Mouse (Mus musculus) regulatory T cell (primary cell): ENCODE results near the gene Ucp3.

Source experiments
- in situ Hi-C: fragments of 300-600 bp; cut with MboI, MseI; formaldehyde crosslinking; loops from one replicate; pipeline ENCODE4 v1.15.1; 2025; ENCODE audit warnings: high pct_unique_total_duplicates

The Ucp3 gene

GRCm38 (mm10) chr7:100472777-100473176, at the start of gene Ucp3:
Gene Ucp3 (plus strand): TSS chr7:100472990.
- in situ Hi-C loops, result no loop called here

DNA sequence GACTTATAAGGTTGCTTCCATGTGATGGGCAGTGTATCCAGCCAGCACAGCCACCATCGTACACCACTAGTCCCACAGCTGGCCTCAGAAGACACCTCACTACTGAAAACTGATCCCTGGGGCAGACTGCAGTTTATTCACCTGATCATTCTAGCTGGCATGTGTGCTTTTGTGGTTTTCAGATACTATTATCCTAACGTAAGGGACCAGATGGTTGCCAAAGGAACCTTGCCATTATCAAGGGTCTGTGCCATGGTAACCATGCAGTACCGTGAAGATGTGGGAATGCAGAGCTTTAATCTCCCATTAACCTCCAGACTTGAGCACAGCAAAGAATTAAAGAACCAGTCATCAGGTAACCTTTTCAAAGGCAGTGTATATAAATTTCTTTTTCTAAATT, 47.0 kb upstream of the Ucp3 start:
- in situ Hi-C loops, result no loop called here

GRCm38 (mm10) chr7:100429102-100429501, 43.7 kb upstream of the Ucp3 start:
- in situ Hi-C loops, result no loop called here

DNA sequence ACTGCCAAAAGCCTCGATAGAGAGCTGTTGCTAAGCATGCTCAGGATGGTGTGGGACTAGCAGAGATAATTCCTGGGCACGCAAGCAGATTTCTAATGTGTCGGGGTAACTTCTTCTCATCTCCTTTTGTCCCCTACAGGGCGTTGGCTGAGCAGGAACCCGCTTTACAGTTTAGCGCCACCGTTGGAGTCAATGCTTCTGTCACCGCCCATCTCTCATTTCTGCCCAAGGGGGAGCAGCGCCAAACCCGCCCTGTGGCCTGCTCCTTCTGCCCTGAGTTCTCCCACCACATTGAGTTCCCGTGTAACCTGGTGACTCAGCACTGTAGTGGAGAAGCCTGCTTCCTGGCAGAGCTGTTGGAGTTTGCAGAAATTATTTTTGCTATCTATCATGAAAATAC, 42.9 kb upstream of the Ucp3 start:
- in situ Hi-C loops, result no loop called here

GRCm38 (mm10) chr7:100431103-100431502, 41.7 kb upstream of the Ucp3 start:
- in situ Hi-C loops, result no loop called here

GRCm38 (mm10) chr7:100433295-100433694, 39.5 kb upstream of the Ucp3 start:
- in situ Hi-C loops, result no loop called here

GRCm38 (mm10) chr7:100443728-100444127, 29.1 kb upstream of the Ucp3 start:
- in situ Hi-C loops, result no loop called here

- in situ Hi-C loops, result no loop called here
These were observed 26.5 kb upstream of the Ucp3 start for GRCm38 (mm10) chr7:100446271-100446670.

- in situ Hi-C loops, result no loop called here
These were observed 24.3 kb upstream of the Ucp3 start for GRCm38 (mm10) chr7:100448530-100448929.

DNA sequence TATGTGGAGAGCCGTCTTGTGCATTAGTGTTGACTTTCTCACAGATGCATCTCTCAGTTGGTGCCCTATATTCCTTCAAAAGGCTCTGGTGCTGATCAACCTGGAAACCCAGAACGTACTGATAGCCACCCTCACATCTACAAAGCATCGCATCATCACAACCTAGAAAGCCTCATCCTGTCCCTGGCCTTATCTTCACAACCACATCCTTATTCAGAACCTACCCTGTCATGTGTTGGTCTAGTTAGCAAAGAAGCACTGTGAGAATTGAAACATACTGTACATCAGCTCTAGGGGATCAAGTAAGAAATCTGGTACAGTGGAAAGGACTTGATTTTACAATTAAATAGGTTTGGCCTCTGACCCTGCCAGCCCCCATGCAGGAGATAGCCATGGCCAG, 23.8 kb upstream of the Ucp3 start:
- in situ Hi-C loops, result no loop called here

DNA sequence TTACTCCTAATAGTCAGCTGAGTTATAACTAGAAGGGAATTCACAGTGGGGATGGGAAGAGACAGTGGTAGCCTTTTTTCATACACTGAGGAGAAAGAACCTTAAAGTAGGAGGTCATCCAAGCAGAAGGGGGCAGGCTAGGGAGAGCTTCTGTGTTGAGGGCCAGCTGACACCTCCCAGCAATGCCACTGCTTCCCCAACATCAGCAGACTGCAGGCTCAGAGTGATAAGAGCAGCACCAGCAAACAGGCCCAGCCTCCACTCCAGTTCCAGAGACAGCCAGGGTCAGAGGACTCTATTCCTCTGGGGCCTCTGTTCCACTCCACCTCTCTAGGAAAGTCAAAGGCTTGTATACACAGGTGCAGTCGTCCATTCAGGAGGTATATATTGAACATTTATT, 14.6 kb upstream of the Ucp3 start:
- in situ Hi-C loops, result no loop called here

- in situ Hi-C loops, result no loop called here
These were observed 12.9 kb upstream of the Ucp3 start for GRCm38 (mm10) chr7:100459862-100460261.

DNA sequence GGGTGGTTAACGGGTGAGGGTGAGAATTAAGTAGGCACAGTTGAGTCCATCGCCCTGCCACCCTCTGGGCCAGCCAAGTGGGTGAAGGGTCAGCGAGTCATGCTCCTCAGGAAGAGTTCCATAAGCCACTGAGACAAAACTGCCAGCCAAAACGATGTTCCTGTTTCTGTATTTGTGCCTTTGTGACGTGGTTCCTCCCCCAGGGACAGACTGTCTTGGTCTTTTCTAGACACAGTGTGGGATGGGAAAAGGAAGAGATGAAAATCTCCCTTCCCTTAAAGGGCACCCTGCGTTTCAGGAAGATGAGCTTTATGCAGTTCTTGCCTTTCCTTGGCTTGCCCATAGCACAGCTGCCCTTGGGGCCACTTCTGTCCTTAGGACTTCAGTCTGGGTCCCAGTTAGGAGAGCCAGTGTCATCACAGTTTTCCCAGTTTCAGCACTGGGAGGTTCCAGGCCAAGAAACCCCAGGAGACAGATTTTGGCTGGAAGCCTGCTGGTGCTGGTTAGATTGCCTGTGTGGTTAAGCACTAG, 11.1 kb upstream of the Ucp3 start:
- in situ Hi-C loops, result no loop called here

GRCm38 (mm10) chr7:100463194-100463593, 9.6 kb upstream of the Ucp3 start:
- in situ Hi-C loops, result no loop called here

DNA sequence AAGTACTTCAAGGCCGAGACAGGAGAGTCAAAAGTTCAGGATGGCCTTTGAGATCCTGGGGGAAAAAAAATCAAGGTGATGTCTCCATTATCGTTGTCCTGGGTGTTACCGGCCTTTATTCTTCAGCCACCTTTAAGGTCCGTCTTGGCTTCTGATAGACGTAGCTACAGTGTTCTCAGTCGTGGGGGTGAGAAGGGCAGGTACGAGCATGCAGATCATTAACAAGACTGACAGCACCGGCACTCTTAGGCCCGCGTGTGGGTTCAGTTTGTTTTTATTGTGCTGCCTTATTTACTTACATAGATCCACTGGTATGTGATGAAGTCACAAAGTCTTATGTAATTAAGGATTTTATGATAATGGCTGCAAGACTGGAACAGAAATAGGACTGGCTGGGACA, 9.0 kb upstream of the Ucp3 start:
- in situ Hi-C loops, result no loop called here

GRCm38 (mm10) chr7:100464248-100464647, 8.5 kb upstream of the Ucp3 start:
- in situ Hi-C loops, result no loop called here

DNA sequence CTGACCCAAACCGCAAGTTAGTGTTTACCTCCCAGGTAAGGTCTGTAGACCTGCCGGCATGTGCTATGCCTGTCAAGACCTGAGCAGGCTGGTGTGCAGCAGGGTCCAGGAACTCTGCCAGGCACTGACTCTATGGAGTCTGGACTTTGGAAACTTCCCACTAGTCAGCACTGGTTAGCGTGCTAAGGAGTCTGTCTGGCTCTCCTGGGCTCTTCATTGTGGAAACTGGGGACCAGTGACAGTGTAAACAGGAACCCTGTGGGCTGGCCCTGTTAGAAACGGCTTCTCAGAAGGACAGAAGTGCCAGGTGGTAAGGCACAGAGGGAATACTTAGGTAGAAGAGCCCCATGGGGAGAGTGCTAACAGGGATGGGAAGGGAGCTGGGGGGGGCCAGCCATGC, 7.5 kb upstream of the Ucp3 start:
- in situ Hi-C loops, result no loop called here

DNA sequence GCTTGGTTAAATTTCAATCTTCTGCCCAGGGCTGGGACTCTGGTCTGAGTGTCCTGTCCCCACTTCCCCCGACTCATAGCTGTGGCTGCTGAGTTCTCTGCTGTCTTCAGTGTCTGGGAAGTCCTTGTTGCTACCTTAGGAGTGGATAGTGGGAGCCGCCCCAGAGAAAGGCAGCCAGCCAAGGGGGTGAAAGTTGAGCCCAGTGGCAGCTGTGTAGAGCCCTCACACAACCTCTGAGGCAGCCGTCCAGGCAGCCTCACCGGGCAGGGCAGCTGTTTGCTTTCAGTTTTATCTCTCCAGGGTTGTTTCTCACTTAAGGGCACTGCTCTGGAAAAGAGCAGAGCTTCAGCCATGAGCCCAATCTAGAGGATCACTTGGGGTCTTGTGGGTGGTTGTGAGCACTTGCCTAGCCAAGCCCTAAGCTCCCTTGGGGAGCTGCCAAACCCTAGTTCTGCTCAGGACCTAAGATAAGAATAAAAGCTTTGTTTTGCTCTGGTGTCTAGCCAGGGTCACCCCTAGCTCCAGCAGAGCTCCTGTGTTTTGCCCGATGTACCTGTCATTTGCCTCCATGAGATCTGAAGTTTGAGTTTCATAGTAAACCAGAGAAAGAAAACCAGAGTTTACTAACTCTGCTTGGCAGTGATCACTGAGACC, 7.0 kb upstream of the Ucp3 start:
- in situ Hi-C loops, result no loop called here

GRCm38 (mm10) chr7:100466781-100467510, 5.8 kb upstream of the Ucp3 start:
- in situ Hi-C loops, result no loop called here

DNA sequence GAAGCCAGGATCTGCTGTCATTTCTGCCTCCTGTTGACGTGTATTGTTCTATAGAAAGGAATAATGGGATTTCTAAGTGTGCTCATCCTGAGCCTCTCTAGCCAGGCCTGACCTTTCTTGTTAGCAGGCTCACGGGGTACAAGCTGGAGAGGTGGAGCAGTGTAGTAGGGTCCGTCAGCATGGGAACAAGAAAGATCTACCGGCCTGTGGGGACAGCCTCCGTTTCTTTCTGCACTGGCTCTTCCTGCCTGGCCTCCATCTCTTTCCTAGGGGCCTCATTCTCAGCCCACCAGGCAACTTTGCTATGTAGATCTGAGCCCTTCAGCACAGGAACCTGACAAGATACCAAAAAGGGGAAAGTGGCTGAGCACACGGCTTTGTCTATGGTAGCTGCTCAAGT, 4.0 kb upstream of the Ucp3 start:
- in situ Hi-C loops, result no loop called here

GRCm38 (mm10) chr7:100469502-100469901, 3.3 kb upstream of the Ucp3 start:
- in situ Hi-C loops, result no loop called here

- in situ Hi-C loops, result no loop called here
These were observed 1.9 kb upstream of the Ucp3 start for GRCm38 (mm10) chr7:100470796-100471406.

- in situ Hi-C loops, result no loop called here
These were observed 1.4 kb upstream of the Ucp3 start for GRCm38 (mm10) chr7:100471407-100471797.
